Mouse (Mus musculus) c-Kit-positive CD71-negative TER-119-negative erythroid progenitor cells, embryonic 14.5 days (primary cell): ENCODE results near the gene Filip1l.
"Not testable (repeated sequence)": the region's sequence is repeated elsewhere in the genome, so short reads cannot be mapped to it uniquely, and the experiment has no call there.

Source experiments
- DNase-seq: peaks from one replicate; pipeline ENCODE4 v3.0.0-alpha.2; 2013; ENCODE audit warnings: low read depth

The Filip1l gene

DNA sequence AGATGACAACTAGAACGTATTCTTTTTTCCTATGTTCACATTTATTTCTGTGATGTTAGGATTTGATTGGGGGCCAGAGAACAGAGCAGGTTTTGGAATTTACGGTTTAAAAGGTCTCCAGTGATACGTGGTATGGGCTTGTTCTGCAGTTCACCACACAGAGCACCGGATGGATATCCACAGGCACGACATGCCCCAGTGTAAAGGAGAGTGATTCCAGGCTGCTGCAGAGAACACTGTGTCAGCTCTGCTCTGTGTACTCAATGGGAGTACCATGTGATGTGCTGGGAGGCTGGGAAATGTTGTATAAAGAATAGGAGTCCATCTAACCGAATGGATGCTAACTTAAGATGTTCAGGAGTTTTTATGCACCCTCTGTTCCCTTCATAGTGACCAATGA lies 1.0 kb downstream of the Filip1l start:
- no peak for DNase-seq

DNA sequence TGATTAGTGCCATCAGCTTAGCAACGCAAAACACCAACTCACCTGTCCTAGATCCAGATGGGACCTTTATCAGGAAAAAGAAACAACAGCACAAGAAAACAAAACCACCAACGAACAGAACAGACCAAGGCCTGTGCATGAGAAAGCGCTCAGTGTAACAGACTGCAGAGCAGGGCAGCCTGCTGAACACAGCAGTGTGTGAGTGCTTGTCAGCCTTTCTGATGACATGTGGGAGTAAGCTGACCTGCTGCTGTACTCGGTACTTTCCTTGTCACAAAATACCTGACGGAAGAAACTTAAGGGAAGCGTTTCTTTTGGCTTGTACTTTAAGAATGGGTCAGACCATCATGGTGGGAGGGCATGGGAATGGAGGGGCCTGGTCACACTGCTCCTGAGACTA lies 3.6 kb downstream of the Filip1l start:
- no peak for DNase-seq

DNA sequence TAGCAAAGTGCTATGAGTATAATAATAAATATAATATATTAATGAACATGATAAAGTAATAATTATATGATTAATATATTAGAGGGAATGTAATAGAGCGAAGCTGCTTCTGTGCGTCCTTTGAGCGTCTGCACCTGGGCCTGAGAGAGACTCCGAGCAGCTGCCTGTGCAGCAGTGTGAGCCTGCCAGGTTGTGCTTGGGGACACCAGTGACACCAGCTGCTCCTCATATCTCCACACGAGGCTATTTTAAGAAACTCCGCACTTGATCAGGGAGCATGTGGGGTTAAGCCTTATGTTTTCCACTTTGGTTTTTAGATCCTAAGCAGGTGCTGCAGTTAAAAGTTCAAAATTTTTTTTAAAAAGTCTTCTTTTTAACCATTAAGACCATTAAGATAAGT lies 4.1 kb downstream of the Filip1l start:
- no peak for DNase-seq

- no peak for DNase-seq
These were observed 6.4 kb downstream of the Filip1l start for GRCm38 (mm10) chr16:57359251-57359650.

DNA sequence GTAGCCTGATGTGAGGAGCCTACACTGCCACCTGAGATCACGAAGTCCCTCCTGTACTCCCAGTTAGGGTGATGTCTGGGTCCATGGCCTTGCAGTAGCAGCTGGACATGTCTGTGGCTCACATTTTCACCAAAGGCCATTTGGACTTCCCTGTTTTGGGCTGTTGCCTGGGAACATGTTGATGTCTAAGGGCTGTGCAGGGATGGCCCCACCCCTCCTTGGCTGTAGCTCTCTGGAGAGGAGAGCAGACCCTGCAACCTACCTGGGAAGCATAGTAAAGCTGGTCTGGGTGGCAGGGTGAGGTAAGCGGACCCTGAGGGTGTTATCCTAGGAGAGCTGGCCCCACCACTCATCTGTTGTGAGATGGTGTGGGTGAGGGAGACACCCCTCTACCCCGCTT lies 7.9 kb downstream of the Filip1l start:
- DNase-seq, result no peak

- DNase-seq, result no peak
These were observed 9.9 kb downstream of the Filip1l start for GRCm38 (mm10) chr16:57362679-57363401.

DNA sequence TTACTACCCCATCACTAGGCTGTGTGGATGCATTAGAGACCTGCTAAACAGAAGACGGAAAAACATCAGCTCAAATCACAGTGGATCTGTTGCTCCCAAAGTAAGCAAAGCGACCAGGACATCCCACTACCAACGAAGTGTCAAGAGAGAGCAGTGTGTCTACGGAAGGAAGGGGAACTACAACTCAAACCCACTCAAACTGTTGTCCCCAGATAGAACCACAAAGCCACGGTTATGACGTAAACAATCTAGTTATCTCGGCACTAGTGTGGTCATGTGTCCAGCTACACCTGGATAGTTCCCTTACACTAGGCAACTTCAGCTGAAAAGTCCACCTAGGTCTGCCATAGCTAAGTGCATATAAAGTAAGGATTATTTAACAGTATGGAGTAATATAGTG lies 11.6 kb downstream of the Filip1l start:
- no peak for DNase-seq

GRCm38 (mm10) chr16:57366141-57366540 lies 13.2 kb downstream of the Filip1l start:
- no peak for DNase-seq

DNA sequence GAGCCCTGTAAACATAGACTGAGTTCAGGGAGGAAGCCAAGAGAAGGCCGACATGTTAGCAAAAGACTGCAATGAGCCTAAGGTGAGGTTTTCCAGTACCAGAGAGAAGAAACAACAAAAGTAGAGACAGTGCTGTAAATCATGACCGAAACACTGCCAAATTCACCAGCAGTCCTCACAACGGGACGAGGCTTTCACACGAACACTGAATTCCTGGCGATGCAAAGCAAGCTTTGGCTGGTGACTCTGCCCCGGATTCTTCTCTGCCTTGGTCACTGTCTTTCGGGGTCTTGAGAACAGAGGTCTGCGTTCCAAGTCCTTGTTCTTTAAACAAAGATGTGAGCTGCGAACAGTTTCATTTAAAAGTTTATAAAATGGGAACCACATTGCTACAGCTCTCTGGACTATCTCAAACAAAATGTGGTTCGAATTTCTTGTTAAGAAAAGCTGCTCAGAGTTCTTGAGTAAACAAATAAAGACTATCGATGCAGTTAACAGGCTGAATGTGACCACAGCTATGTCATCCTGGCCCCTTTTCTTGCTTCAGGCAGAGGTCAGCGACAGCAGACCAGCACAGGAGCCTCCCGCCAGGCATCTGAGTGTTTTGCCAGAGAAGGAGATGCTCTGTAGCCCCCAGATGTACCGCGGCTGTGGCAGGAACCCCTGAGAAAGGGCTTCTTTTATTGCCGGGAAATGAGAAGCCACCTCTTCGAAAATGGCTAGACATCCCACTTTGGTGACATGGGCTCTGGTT lies 14.2 kb downstream of the Filip1l start:
- DNase-seq, result no peak

DNA sequence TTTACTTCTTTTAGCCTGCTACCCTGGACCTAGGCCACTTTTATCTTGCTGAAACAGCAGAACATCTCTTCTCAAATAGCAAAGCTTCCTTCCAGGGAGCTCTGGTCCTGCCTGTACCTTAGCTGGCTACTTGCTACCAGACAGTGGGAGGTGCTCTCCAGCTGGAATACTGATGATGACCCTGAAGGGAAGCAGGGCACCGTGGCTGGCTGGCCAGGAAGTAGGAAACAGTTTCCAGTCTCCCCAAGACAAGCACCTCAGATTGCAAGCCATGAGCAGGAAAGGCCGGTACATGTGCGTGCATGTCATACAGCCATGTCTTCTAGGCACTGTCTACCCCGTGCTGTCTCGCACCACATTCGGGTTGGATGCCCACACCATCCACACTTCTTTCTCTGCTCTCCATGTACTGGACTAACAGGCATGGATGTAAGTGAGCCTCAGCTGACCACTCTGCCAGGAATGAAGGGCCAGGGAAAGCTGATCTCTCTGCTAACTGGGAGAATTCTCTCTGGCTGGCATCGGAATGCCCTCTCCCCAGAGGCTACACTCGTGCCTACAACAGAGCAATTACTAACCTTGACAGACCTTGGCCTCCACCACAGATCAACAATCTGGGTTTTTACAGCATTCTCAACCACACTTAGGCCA lies 17.1 kb downstream of the Filip1l start:
- no peak for DNase-seq

GRCm38 (mm10) chr16:57372156-57372555 lies 19.3 kb downstream of the Filip1l start:
- DNase-seq, result no peak

GRCm38 (mm10) chr16:57375248-57375837 lies 22.4 kb downstream of the Filip1l start:
- no peak for DNase-seq

DNA sequence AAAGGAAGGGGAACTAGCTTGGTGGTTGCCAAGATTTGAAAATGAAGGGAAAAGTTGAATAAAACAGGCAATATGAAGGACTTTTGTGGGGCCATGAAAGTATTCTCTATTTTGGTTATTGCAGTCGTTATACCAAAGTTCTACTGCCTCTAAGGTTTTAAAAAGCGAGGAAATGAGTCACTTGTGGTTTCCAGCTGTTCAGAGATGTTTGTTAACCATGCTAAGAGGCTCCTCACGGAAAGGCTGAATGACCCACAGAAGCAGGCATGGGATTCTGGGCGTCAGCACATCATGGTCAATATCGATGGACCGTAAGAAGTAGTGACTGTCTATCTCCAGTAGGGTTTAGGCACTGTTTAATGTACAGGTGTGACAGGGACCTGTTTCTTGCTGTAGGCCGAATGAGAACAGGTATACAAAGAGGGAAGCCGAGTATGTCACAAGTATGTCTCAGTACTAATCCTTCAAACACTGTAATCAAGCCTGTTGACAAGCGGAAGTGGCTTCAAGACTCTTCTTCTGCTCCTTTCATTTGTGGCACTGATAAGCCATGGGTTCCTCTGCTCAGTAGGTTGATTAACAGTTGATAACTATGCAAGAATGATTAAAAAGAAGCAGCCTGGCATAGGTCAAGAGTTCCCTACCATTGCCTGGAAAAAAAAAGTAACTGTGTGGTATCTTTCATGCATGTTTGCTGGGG lies 25.9 kb downstream of the Filip1l start:
- no peak for DNase-seq

- no peak for DNase-seq
These were observed 30.5 kb downstream of the Filip1l start for GRCm38 (mm10) chr16:57383266-57383971.

GRCm38 (mm10) chr16:57384274-57384673 lies 31.4 kb downstream of the Filip1l start:
- DNase-seq, result no peak

GRCm38 (mm10) chr16:57389566-57390251 lies 36.8 kb downstream of the Filip1l start:
- no peak for DNase-seq

DNA sequence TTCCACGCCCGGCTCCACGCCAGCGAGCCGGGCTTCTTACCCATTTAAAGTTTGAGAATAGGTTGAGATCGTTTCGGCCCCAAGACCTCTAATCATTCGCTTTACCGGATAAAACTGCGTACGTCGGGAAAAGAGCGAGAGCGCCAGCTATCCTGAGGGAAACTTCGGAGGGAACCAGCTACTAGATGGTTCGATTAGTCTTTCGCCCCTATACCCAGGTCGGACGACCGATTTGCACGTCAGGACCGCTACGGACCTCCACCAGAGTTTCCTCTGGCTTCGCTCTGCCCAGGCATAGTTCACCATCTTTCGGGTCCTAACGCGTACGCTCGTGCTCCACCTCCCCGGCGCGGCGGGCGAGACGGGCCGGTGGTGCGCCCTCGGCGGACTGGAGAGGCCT lies 38.3 kb downstream of the Filip1l start:
- DNase-seq, result not testable (repeated sequence)

GRCm38 (mm10) chr16:57392461-57392860 lies 39.6 kb downstream of the Filip1l start:
- DNase-seq, result no peak

GRCm38 (mm10) chr16:57393161-57393560 lies 40.3 kb downstream of the Filip1l start:
- no peak for DNase-seq

- no peak for DNase-seq
These were observed 43.4 kb downstream of the Filip1l start for GRCm38 (mm10) chr16:57396249-57396648.

GRCm38 (mm10) chr16:57397845-57398244 lies 45.0 kb downstream of the Filip1l start:
- no peak for DNase-seq
